Mouse (Mus musculus): ENCODE measurements around the gene Fgfr1op.
"Not testable (repeated sequence)": the region's sequence is repeated elsewhere in the genome, so short reads cannot be mapped to it uniquely, and the experiment has no call there.

DNA sequence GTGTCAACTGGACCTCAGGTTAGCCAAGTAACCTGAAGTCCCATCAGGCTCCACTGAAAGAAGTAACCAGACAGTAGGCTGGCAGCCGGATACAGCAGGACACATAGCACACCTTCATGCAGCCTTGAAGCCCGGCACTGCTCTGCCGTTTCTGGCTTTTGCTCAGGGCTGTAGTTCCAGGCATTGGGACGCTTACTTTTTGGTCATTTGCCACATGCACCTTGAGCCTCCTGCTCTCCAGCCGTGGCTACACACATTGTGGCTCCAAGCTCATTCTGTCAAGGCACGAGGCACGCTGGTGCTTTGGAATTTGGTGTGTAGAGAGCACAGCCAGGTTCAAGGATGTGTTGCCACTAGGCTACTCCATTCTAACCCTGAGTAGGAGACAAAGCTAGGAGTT, 10.3 kb upstream of the Fgfr1op start:
- not testable (repeated sequence) for TF ChIP-seq CTCF (IDR thresholded peaks at IDR 0.05; ENCODE audit: borderline replicate concordance, insufficient read depth, low read depth, low read length); POLR2A (IDR thresholded peaks at IDR 0.05; ENCODE audit: borderline replicate concordance, insufficient read depth, low read length)

Measured in cerebellum, adult 2 months (tissue).